Mouse (Mus musculus) brain, embryonic 14.5 days (tissue): Measurements from ENCODE around the gene Nhsl1.

Experiments
- CTCF ChIP-seq: fragments of 200-500 bp; IDR thresholded peaks from 2 replicates; pipeline ENCODE4 v1.5.1; 2012; ENCODE audit warnings: inconsistent platforms, mild to moderate bottlenecking, moderate library complexity, borderline replicate concordance; ENCODE audit not compliant: insufficient read depth, insufficient read length; ENCODE audit errors: extremely low read depth
- POLR2A ChIP-seq: fragments of 200-500 bp; IDR thresholded peaks from 2 replicates; pipeline ENCODE4 v1.6.1; 2012; ENCODE audit warnings: mild to moderate bottlenecking, inconsistent platforms, borderline replicate concordance; ENCODE audit not compliant: poor library complexity, insufficient read depth, insufficient read length, severe bottlenecking; ENCODE audit errors: extremely low read depth

- TF ChIP-seq CTCF (no peak), POLR2A (no peak)
Measured at GRCm38 (mm10) chr10:18394270-18394669, 75.5 kb downstream of the Nhsl1 start.
